Mouse (Mus musculus) hindbrain, embryonic 13.5 days (tissue): ENCODE measurements around the gene Mef2c. TPM values are rescaled to one million over a fixed set of nuclear protein-coding genes. Genes with fewer than 3 reads are reported as not detected.

Experiments
- ATAC-seq: fragments of 200-750 bp; cut with Nextera tagmentation; 2 replicates; pipeline ENCODE4 v1.8.0; 2017; ENCODE audit warnings: moderate TSS enrichment; ENCODE audit not compliant: low FRiP score
- H3K27ac ChIP-seq: fragments of 300-500 bp; sonication (generic); 2 replicates; pipeline ENCODE4 v1.5.1; 2015; ENCODE audit warnings: inconsistent platforms, mild to moderate bottlenecking, moderate library complexity
- H3K27me3 ChIP-seq: fragments of 300-500 bp; sonication (generic); 2 replicates; pipeline ENCODE4 v1.6.1; 2015; ENCODE audit warnings: mild to moderate bottlenecking, inconsistent platforms
- H3K36me3 ChIP-seq: fragments of 300-500 bp; sonication (generic); 2 replicates; pipeline ENCODE4 v1.6.1; 2015; ENCODE audit warnings: mild to moderate bottlenecking, inconsistent platforms
- H3K4me1 ChIP-seq: fragments of 300-500 bp; sonication (generic); replicated peaks from 2 replicates; pipeline ENCODE4 v1.6.1; 2015; ENCODE audit warnings: inconsistent platforms
- H3K4me2 ChIP-seq: fragments of 300-500 bp; sonication (generic); 2 replicates; pipeline ENCODE4 v1.6.1; 2015; ENCODE audit warnings: inconsistent platforms, mild to moderate bottlenecking, moderate library complexity
- H3K4me3 ChIP-seq: fragments of 300-500 bp; sonication (generic); 2 replicates; pipeline ENCODE4 v1.5.1; 2015; ENCODE audit warnings: mild to moderate bottlenecking, inconsistent platforms
- H3K9ac ChIP-seq: fragments of 300-500 bp; sonication (generic); 2 replicates; pipeline ENCODE4 v1.6.1; 2015; ENCODE audit warnings: mild to moderate bottlenecking, inconsistent platforms
- H3K9me3 ChIP-seq: fragments of 300-500 bp; sonication (generic); 2 replicates; pipeline ENCODE4 v1.6.1; 2016; ENCODE audit warnings: inconsistent platforms
- whole genome bisulfite sequencing: fragments of 180-500 bp; shearing (Covaris S2); methylation state at CpG from one replicate; pipeline ENCODE4 v1.1.7; 2015; 5-methylcytosine and 5-hydroxymethylcytosine counted together
- polyA plus RNA-seq: library from polyadenylated mRNA; unstranded; fragments of >200 nt; fragmentation: Nextera tagmentation; extraction: Ambion mirVana; gene quantifications from 2 replicates; pipeline ENCODE4 v1.2.1, GENCODE M21; 2015

Gene Mef2c
- 21.8 and 23.2 TPM in 2 replicates for polyA plus RNA-seq

DNA sequence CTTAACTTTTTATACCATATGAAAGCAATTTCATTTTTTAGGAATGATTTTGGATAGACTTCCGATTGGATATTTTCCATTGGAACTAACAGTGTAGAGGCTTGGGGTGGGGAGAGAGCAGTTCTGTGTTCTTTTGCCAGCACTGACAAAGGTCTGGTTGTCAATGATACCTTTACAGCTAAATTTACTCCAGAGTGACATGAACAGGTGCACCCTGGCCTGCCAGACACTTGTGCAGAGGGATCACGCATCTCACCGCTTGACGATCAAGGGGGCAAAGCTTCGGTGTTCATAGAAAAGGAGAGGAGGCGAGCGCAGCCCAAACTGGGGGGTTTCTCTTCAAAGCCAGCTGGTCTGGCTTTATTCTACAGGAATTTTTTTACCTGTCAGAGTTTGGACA, at the start of gene Mef2c:
Gene Mef2c, plus strand, starts transcription at position 116 of the 400 bp plus-strand sequence.
- Histone ChIP-seq H3K4me1 (no peaks in the 10 kb centered on the region), H3K9ac (no peak within 1 kb of the TSS), H3K36me3 (no peaks in the 10 kb centered on the region), H3K4me2 (no peak within 1 kb of the TSS), H3K27ac (no peak within 1 kb of the TSS), H3K9me3 (no peaks in the 10 kb centered on the region), H3K4me3 (no peak within 1 kb of the TSS), H3K27me3 (no peaks in the 10 kb centered on the region)
- WGBS = 90% methylated on average over 7 of the region's 7 CpGs
- ATAC-seq = no peak

DNA sequence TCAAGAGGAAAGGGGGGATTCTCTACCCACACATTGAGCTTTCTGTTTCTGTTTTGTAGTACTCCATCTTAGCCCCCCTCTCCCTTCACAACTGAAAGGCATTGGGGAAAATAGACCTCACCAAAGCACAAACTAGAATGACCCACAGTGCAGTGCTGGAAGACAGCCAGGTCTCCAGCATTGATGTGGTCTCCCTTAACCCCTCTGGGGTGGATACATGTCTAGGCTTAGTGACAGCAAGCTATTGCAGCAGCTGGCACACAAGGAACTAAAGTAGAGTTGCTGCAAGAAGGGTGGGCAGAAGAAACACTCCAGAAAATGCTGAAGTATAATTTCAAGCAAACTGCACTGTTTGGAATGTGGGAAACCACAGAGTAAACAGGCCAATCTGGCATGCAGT, 45.1 kb upstream of the Mef2c start:
- H3K27me3 ChIP-seq = no peaks in the 10 kb centered on the region
- H3K9me3 ChIP-seq = no peaks in the 10 kb centered on the region
- no peak overlapping the region for H3K9ac ChIP-seq
- no peak overlapping the region for H3K27ac ChIP-seq
- H3K4me2 ChIP-seq = no peak overlapping the region
- peak; percentile 72 for ATAC-seq
- H3K36me3 ChIP-seq = no peaks in the 10 kb centered on the region
- H3K4me3 ChIP-seq = no peak overlapping the region
- no peaks in the 10 kb centered on the region for H3K4me1 ChIP-seq

DNA sequence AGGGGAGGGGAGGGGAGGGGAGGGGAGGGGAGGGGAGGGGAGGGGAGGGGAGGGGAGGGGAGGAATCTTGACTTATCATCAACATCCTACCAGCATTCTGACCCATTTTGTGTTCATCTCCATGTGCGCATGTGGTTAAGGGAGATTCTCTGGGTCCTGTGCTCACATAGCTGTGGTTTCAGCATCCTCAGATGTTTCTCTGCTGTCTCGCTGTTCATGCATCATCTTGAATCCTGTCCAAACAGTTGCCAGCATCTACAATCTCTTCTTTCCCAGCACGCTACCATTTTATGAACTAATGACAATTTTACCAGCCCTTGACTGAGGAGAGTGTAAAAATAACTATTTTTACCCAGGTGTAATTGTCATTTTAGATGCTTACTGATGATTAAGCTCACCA, 44.2 kb upstream of the Mef2c start:
- ATAC-seq = no peak

DNA sequence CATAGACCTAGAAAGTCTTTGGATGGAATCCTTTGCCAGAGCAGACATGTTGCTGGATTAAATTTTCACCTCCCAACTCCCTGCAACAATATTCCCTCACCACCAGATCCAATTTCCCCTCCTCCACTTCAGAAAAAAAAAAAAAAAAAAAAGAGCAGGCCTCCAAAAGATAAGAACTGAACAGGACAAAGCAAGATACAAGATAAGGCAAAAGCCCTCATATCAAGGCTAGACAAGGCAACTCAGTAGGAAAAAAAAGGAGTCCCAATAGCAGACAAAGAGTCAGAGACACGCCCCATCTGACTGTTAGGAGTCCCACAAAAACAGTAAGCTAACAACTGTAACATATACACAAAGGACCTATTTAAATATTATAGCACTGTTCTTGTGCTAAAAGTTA, 43.2 kb upstream of the Mef2c start:
- WGBS = 70% methylated on average over 1 of the region's 1 CpGs
- ATAC-seq = no peak

More for the DNA sequence above, 44.2 kb upstream of the Mef2c start:
- H3K27me3 ChIP-seq = no peaks in the 10 kb centered on the region
- no peak overlapping the region for H3K9ac ChIP-seq
- H3K27ac ChIP-seq = no peak overlapping the region
- no peak overlapping the region for H3K4me2 ChIP-seq
- no peaks in the 10 kb centered on the region for H3K4me1 ChIP-seq
- H3K4me3 ChIP-seq = no peak overlapping the region
- 94% methylated on average over 3 of the region's 3 CpGs for WGBS
- no peaks in the 10 kb centered on the region for H3K9me3 ChIP-seq
- no peaks in the 10 kb centered on the region for H3K36me3 ChIP-seq

DNA sequence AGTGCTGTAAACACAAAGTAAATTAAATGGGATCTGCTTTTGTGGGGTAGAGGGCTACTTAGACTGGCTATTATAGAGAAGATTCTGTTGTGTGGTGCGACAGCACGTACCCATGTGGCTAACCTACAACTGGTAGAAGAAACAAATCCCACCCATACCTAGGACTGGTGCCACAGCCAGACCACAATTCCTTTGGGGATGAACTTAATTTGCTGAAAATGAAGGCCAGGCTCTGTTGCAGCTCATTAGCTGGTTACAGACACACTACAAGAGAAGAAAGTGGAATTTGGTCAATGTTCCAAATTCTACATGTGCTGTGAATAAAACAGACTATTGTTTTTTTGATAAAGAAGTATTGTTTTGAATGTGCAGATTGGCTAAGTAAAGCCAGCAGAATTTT, 42.3 kb upstream of the Mef2c start:
- Histone ChIP-seq H3K4me2 (no peak overlapping the region), H3K9me3 (no peaks in the 10 kb centered on the region), H3K27ac (no peak overlapping the region), H3K27me3 (no peaks in the 10 kb centered on the region), H3K9ac (no peak overlapping the region), H3K36me3 (no peaks in the 10 kb centered on the region), H3K4me3 (no peak overlapping the region), H3K4me1 (no peaks in the 10 kb centered on the region)
- ATAC-seq = no peak
- WGBS = 87% methylated on average over 2 of the region's 2 CpGs

More for the DNA sequence above, 43.2 kb upstream of the Mef2c start:
- Histone ChIP-seq H3K4me1 (no peaks in the 10 kb centered on the region), H3K27ac (no peak overlapping the region), H3K27me3 (no peaks in the 10 kb centered on the region), H3K36me3 (no peaks in the 10 kb centered on the region), H3K4me3 (no peak overlapping the region), H3K9me3 (no peaks in the 10 kb centered on the region), H3K4me2 (no peak overlapping the region), H3K9ac (no peak overlapping the region)

DNA sequence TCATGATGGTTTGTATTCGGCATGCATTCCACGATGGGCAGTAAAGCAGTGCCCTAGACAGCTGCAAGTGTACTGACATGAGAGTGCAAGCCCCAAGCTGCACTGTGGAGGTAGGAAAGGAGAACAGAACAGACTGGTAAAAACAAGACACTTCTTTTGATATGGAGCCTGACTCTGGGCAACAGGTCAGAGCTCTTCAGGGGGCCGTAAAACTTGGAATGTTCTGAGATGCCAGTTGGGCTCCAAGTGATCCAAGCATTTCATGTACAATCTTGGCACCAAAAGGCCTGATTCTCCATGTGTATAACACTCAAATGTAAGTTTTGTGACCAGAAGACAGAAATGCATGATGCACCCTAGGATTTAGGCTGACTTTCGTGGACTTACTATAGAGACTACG, 37.1 kb upstream of the Mef2c start:
- 91% methylated on average over 5 of the region's 5 CpGs for WGBS
- Histone ChIP-seq H3K36me3 (no peaks in the 10 kb centered on the region), H3K9me3 (no peaks in the 10 kb centered on the region), H3K4me2 (no peak overlapping the region), H3K27me3 (no peaks in the 10 kb centered on the region), H3K9ac (no peak overlapping the region), H3K4me1 (no peaks in the 10 kb centered on the region), H3K4me3 (no peak overlapping the region), H3K27ac (no peak overlapping the region)
- ATAC-seq = no peak

DNA sequence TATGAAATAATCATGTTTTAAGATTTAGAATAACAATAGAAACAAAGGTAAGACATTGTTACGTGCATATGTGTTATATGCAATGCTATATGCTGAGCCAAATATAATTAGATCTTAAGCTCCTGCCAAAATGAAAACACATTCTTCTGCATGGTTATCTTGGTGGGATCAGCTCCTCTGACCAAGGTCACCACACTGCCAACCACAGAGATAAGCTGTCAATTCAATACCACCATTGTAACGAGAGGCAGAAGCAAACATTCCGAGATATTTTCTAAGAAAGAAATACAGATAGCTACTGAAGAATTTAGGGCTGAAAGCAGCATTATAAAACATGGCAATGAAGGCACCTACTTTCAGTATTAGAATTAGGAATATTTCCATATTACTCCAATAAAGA, 35.0 kb upstream of the Mef2c start:
- H3K27ac ChIP-seq = no peak overlapping the region
- no peaks in the 10 kb centered on the region for H3K4me1 ChIP-seq
- no peaks in the 10 kb centered on the region for H3K27me3 ChIP-seq
- H3K4me2 ChIP-seq = no peak overlapping the region
- H3K36me3 ChIP-seq = no peaks in the 10 kb centered on the region
- 86% methylated on average over 3 of the region's 3 CpGs for WGBS
- H3K9me3 ChIP-seq = no peaks in the 10 kb centered on the region
- ATAC-seq = no peak
- no peak overlapping the region for H3K4me3 ChIP-seq
- no peak overlapping the region for H3K9ac ChIP-seq

DNA sequence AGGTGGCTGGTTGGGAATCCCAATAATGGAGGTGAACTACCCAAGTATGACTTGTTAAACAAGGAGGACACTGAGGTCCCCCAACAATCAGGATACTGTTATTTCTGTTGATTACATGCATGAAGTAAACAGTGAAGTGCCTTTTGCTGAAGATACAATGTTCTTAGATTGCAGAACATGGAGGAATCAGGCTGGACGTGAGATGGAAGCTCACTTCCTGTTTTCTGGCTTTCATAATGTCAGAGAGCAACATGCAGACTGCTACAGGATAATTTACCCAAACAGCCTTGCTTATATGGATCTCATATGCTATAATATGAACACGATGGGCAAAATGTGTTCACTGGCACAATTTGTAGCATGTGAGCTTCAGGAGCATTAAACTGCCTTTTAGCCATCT, 30.1 kb upstream of the Mef2c start:
- Histone ChIP-seq H3K27me3 (no peaks in the 10 kb centered on the region), H3K9me3 (no peaks in the 10 kb centered on the region), H3K9ac (no peak overlapping the region), H3K4me2 (no peak overlapping the region), H3K4me3 (no peak overlapping the region), H3K4me1 (no peaks in the 10 kb centered on the region), H3K36me3 (no peaks in the 10 kb centered on the region), H3K27ac (no peak overlapping the region)
- WGBS = 89% methylated on average over 2 of the region's 2 CpGs
- ATAC-seq = no peak

DNA sequence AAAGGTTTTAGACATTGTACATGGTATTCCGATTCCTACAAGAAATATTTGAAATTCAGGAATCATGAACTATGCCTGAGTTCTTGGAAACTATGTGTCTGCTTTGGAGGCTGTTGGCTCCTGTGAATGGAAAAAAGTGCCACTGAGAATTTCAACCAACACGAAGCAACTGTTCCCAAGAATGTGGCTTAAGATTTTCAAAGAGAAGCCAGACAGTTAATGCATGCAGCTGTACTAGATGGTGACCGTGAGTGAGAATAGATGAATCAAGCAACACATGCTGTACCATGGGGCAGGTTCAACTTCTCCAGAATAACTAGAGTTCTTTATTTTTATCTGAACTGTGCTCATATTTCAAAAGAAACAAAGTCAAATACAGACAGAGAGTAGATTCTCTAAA, 23.4 kb upstream of the Mef2c start:
- no peak for ATAC-seq
- Histone ChIP-seq H3K4me1 (no peaks in the 10 kb centered on the region), H3K27me3 (no peaks in the 10 kb centered on the region), H3K4me2 (no peak overlapping the region), H3K4me3 (no peak overlapping the region), H3K36me3 (no peaks in the 10 kb centered on the region), H3K9ac (no peak overlapping the region), H3K27ac (no peak overlapping the region), H3K9me3 (no peaks in the 10 kb centered on the region)
- 82% methylated on average over 3 of the region's 3 CpGs for WGBS

DNA sequence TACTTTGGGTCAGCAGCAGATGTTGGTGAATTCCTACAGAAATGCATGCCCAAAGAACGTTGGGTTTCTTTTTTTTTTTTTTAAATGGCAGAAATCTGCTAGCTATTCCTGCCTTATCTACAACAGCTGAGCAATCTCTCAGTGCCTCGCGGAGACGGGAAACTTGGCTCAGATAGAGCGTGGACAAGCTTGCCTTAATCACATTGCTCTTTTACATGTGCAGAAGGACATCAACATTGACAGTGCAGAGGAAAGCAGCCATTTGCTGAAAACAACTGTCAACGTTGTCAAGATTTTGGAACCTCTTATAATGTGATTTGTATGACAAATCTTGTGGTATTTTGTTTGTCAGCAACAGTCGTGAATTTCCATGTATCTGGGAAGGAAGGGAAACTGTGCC, 22.5 kb upstream of the Mef2c start:
- no peak overlapping the region for H3K4me3 ChIP-seq
- WGBS = 83% methylated on average over 7 of the region's 7 CpGs
- no peak overlapping the region for H3K27ac ChIP-seq
- no peaks in the 10 kb centered on the region for H3K9me3 ChIP-seq
- no peaks in the 10 kb centered on the region for H3K27me3 ChIP-seq
- H3K4me1 ChIP-seq = no peaks in the 10 kb centered on the region
- no peaks in the 10 kb centered on the region for H3K36me3 ChIP-seq
- no peak overlapping the region for H3K9ac ChIP-seq
- ATAC-seq = no peak
- H3K4me2 ChIP-seq = no peak overlapping the region

DNA sequence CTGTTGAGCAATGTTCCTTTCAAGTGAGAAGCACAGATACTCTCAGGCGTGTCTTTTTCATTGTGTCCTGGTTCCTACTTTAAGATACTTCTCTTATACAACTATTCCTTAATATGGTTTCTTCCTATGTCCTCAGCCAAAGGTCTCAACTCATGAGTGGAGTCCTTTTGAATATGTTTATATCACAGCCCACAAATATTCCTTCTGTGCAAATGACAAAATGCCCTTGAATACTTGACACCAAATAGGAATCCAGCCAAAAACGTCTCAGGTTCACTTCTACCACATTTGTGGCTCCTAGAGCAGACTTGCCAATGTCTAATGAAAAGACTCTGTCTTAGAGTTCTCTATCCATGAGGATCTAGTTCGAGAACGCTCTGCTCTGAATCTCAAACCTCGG, 21.7 kb upstream of the Mef2c start:
- no peak overlapping the region for H3K27ac ChIP-seq
- no peak overlapping the region for H3K4me2 ChIP-seq
- ATAC-seq = no peak
- no peak overlapping the region for H3K4me3 ChIP-seq
- no peak overlapping the region for H3K9ac ChIP-seq
- H3K36me3 ChIP-seq = no peaks in the 10 kb centered on the region
- H3K27me3 ChIP-seq = no peaks in the 10 kb centered on the region
- H3K9me3 ChIP-seq = no peaks in the 10 kb centered on the region
- H3K4me1 ChIP-seq = no peaks in the 10 kb centered on the region
- 82% methylated on average over 5 of the region's 5 CpGs for WGBS

DNA sequence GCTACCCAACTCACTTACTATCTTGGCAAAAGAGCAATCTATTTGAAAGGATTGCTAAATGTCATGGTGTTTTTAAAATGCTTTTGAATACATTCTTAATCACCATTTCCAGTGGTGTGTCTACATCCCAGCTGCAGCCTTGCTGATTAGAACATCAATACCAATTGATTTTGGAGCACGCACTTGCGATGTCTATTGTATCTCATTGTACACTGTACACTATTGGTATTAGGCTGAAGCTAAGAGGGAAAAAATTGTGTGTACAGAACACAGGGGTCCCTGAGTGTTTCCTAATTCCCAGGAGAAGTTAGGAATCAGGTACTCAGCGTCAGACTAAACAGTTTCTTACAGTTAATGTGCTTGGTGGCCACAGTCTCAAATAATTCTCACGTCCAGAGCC, 19.6 kb upstream of the Mef2c start:
- WGBS = 78% methylated on average over 4 of the region's 4 CpGs
- Histone ChIP-seq H3K27ac (no peak overlapping the region), H3K4me3 (no peak overlapping the region), H3K4me2 (no peak overlapping the region), H3K4me1 (no peaks in the 10 kb centered on the region), H3K36me3 (no peaks in the 10 kb centered on the region), H3K9ac (no peak overlapping the region), H3K9me3 (no peaks in the 10 kb centered on the region), H3K27me3 (no peaks in the 10 kb centered on the region)
- ATAC-seq = no peak

DNA sequence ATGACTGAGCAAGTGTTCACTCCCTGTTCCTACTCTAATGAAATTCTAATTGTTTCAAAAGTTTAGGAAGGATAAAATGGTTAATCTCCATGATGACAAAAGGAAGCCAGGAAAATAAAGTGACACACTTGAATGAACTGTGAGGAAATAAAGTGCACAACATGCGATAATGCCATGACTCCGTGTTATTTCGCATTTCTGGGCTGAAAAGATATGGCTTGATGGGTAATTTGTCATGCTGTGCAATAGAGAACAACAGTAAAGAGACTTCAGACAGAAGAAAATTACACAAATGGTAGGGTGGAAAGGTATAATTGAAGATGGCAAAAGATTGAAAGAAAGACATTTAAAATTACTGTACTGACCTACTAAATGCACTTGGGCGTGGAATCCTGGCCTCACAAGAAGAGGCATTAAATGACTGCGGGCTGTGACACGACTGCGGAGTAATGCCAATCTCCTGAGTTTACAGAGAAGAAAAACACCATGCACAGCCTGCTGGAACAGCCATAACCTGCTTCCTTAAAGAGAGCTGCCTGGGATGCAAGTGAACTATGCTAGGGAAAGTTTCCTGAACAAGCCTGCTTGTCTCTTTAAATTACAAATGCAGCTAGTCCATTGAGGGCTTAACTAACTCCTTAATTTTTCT, 19.0 kb upstream of the Mef2c start:
- H3K4me1 ChIP-seq = no peaks in the 10 kb centered on the region
- no peaks in the 10 kb centered on the region for H3K36me3 ChIP-seq
- 73% methylated on average over 7 of the region's 7 CpGs for WGBS
- no peak for ATAC-seq
- H3K9me3 ChIP-seq = no peaks in the 10 kb centered on the region
- H3K4me3 ChIP-seq = no peak overlapping the region
- no peaks in the 10 kb centered on the region for H3K27me3 ChIP-seq
- no peak overlapping the region for H3K9ac ChIP-seq
- H3K4me2 ChIP-seq = no peak overlapping the region
- no peak overlapping the region for H3K27ac ChIP-seq
